ENCODE assay signal across 7 mouse cellular contexts in the genomic region with DNA sequence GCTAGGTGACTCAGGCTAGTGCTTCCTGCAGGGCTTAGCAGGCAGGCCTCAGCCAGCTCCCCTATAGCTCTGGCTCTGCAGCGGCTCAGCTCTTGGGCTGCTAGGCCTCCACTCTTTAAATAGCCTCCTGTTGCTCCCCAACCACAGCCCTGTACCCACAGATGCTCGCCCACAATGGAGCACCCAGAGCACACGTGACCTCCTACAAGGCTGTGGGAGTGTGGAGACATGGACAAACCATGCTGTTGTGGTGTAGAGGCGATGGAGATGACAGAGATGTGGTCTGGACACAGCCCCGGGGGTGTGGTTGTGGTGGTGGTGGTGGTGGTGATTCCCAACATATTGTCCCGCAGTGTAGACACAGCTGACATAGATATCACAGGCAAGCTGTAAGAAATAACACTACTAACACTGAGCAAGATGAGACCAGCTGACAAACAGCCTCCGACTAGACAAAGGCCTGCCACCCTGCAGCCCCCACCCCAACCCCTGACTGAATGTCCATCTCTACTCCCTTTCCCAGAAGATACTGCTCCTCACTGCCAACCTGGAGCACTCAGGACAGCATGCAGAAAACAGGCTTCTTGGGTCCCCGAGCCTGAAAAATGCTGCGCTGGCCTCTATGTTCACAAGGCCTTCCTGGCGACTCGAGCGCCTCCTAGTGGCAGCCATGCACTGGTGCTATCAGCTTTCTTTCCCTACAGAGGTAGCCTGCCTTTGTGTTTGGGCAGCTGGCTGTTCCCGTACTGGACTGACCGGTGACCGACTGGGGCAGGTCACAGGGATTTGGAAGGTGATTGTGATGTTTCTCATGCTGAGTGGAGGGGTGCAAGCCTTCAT. TPM values are rescaled to one million over a fixed set of nuclear protein-coding genes. Genes with fewer than 3 reads are reported as not detected.
DNase-seq lines count a peak whose midpoint lies in the region; ATAC-seq and TF ChIP-seq lines count a peak whose summit lies in the region.

No protein-coding gene starts in this region.

- H3K27me3 ChIP-seq in embryonic facial prominence, embryonic 11.5 days (ENCODE audit: control insufficient read depth, insufficient read depth, low read length) = no peaks in the 10 kb centered on the region

- H3K4me3 ChIP-seq in ES-E14 (ENCODE audit: insufficient read depth in 1 of 2, low read depth in 1 of 2, low read length in 2 of 2, poor library complexity in 1 of 2, severe bottlenecking in 1 of 2) = no peak overlapping the region
- H3K4me3 ChIP-seq in embryonic facial prominence, embryonic 11.5 days (ENCODE audit: low read depth, low read length) = no peak overlapping the region

- in situ Hi-C loops in ES-E14 (cut with MboI; ENCODE audit: low sequenced_read_pairs in 2 of 2, unreplicated experiment in 2 of 2) = no loop called here

- no peak overlapping the region for H3K4me2 ChIP-seq in embryonic facial prominence, embryonic 11.5 days (ENCODE audit: low read depth, low read length)

- no peak overlapping the region for H3K9ac ChIP-seq in ES-E14 (ENCODE audit: insufficient read depth, low read depth, low read length, poor library complexity, severe bottlenecking)
- no peak overlapping the region for H3K9ac ChIP-seq in embryonic facial prominence, embryonic 11.5 days (replicated peaks; ENCODE audit: low read length)

- 0 out of 2 replicates have a peak, but pooled peaks have one; percentile 11 for ATAC-seq in embryonic facial prominence, embryonic 11.5 days (replicated peaks; ENCODE audit: insufficient number of reproducible peaks, low FRiP score, low TSS enrichment, low read depth)
- ATAC-seq in hematopoietic stem cell, adult 5-6 weeks (replicated peaks in 1 of 2; ENCODE audit: insufficient read depth in 1 of 2, low FRiP score in 2 of 2, low TSS enrichment in 1 of 2, low read depth in 1 of 2, poor library complexity in 2 of 2, severe bottlenecking in 2 of 2) = peak; percentile 74 to 83

- H3K9me3 ChIP-seq in ES-E14 (ENCODE audit: control insufficient read depth, insufficient read depth, low read depth, low read length) = no peaks in the 10 kb centered on the region
- no peaks in the 10 kb centered on the region for H3K9me3 ChIP-seq in embryonic facial prominence, embryonic 11.5 days (replicated peaks; ENCODE audit: control insufficient read depth, low read length)

- H3K27ac ChIP-seq in ES-E14 (ENCODE audit: insufficient read depth, low read depth, low read length, poor library complexity, severe bottlenecking) = no peak overlapping the region
- H3K27ac ChIP-seq in embryonic facial prominence, embryonic 11.5 days (replicated peaks; ENCODE audit: low read depth, low read length) = no peak overlapping the region

- no peaks in the 10 kb centered on the region for H3K36me3 ChIP-seq in ES-E14 (ENCODE audit: control insufficient read depth, insufficient read depth, low read length, poor library complexity, severe bottlenecking)
- H3K36me3 ChIP-seq in embryonic facial prominence, embryonic 11.5 days (replicated peaks; ENCODE audit: control insufficient read depth, insufficient read depth, low read depth, low read length) = no peaks in the 10 kb centered on the region

- H3K4me1 ChIP-seq in ES-E14 (ENCODE audit: control insufficient read depth in 2 of 2, insufficient read depth in 2 of 2, low read length in 2 of 2, poor library complexity in 1 of 2) = no peaks in the 10 kb centered on the region
- no peaks in the 10 kb centered on the region for H3K4me1 ChIP-seq in embryonic facial prominence, embryonic 11.5 days (ENCODE audit: control insufficient read depth, insufficient read depth, low read length)

- WGBS in embryonic facial prominence, embryonic 11.5 days = 40% methylated on average over 15 of the region's 15 CpGs

- DNase-seq in ES-E14 (ENCODE audit: low read depth, low spot score) = peak; percentile 59
- peak; percentile 71 to 84 for DNase-seq in adrenal gland, postnatal 36 days
- peak; percentile 88 for DNase-seq in embryonic facial prominence, embryonic 11.5 days (ENCODE audit: low spot score)
- DNase-seq in layer of hippocampus, postnatal 10 days (ENCODE audit: low spot score in 2 of 2) = peak; percentile 65 to 71
- peak; percentile 92 for DNase-seq in mesoderm, embryonic 11.5 days (ENCODE audit: low read depth, low spot score)
- peak; percentile 25 for DNase-seq in skeletal muscle tissue, adult 2 months (ENCODE audit: low read depth, low spot score)

TF ChIP-seq in ES-E14, 5 proteins besides CTCF, POLR2A, EP300 and RAD21:
- TF ChIP-seq CHD2 (IDR thresholded peaks at IDR 0.05; ENCODE audit: low read depth, low read length) (no peak), MAFK (IDR thresholded peaks at IDR 0.05; ENCODE audit: insufficient read depth, low read depth, low read length) (peak; percentile 88), HCFC1 (IDR thresholded peaks at IDR 0.05; ENCODE audit: borderline replicate concordance, insufficient read depth, low read length) (no peak), ZC3H11A (IDR thresholded peaks at IDR 0.05; ENCODE audit: borderline replicate concordance, low read depth, low read length) (peak; percentile 34; the same call in 1 of the 2 replicates)

RNA-seq across cellular contexts. Expression of a gene that starts 30.0 kb away (rescaled TPM):
- total RNA-seq in ES-E14 (2012; rRNA removed) = 3.7 and 4.5 TPM in 2 replicates
- 10 to 100 TPM; 43.5 to 58.3 TPM for total RNA-seq in adrenal gland, postnatal 36 days (2021)
- polyA plus RNA-seq in embryonic facial prominence, embryonic 11.5 days (2014; fragmentation: Nextera tagmentation; extraction: Ambion mirVana) = 1.8 and 2.7 TPM in 2 replicates
- 9.3 and 14.1 TPM in 2 replicates for total RNA-seq in hematopoietic stem cell, adult 5-6 weeks (2017)
- 10 to 100 TPM; 24.9 to 25.9 TPM for total RNA-seq in layer of hippocampus, postnatal 10 days (2021)

Comparison
In these comparisons a context has a peak if more than half of its experiments do, and no peak if none do; other contexts are left out.
1. DNase-seq: peak in every context shown above with its lines; median percentile 92 in mesoderm, embryonic 11.5 days; 88 in embryonic facial prominence, embryonic 11.5 days; 78 in adrenal gland, postnatal 36 days; 68 in layer of hippocampus, postnatal 10 days; 59 in ES-E14; 25 in skeletal muscle tissue, adult 2 months.